Mouse (Mus musculus) embryonic facial prominence, embryonic 15.5 days (tissue): ENCODE results near the gene Tbrg4. TPM values are rescaled to one million over a fixed set of nuclear protein-coding genes. Genes with fewer than 3 reads are reported as not detected.

Experiments used
- ATAC-seq: fragments of 200-750 bp; cut with Nextera tagmentation; 2 replicates; pipeline ENCODE4 v1.8.0; 2017; ENCODE audit warnings: low read depth, moderate TSS enrichment; ENCODE audit not compliant: insufficient number of reproducible peaks, low FRiP score, low TSS enrichment
- H3K27ac ChIP-seq: fragments of 300-500 bp; sonication (generic); replicated peaks from 2 replicates; pipeline ENCODE4 v1.5.1; 2015; ENCODE audit warnings: mild to moderate bottlenecking, inconsistent platforms
- H3K27me3 ChIP-seq: fragments of 300-500 bp; sonication (generic); 2 replicates; pipeline ENCODE4 v1.6.1; 2015; ENCODE audit warnings: inconsistent platforms
- H3K36me3 ChIP-seq: fragments of 300-500 bp; sonication (generic); 2 replicates; pipeline ENCODE4 v1.6.1; 2015; ENCODE audit warnings: mild to moderate bottlenecking, inconsistent platforms
- H3K4me1 ChIP-seq: fragments of 300-500 bp; sonication (generic); 2 replicates; pipeline ENCODE4 v1.6.1; 2015; ENCODE audit warnings: inconsistent platforms
- H3K4me2 ChIP-seq: fragments of 300-500 bp; sonication (generic); replicated peaks from 2 replicates; pipeline ENCODE4 v1.6.1; 2015; ENCODE audit warnings: mild to moderate bottlenecking, inconsistent platforms
- H3K4me3 ChIP-seq: fragments of 300-500 bp; sonication (generic); replicated peaks from 2 replicates; pipeline ENCODE4 v1.5.1; 2015; ENCODE audit warnings: mild to moderate bottlenecking, inconsistent platforms
- H3K9ac ChIP-seq: fragments of 300-500 bp; sonication (generic); 2 replicates; pipeline ENCODE4 v1.6.1; 2015; ENCODE audit warnings: inconsistent platforms
- H3K9me3 ChIP-seq: fragments of 300-500 bp; sonication (generic); replicated peaks from 2 replicates; pipeline ENCODE4 v1.6.1; 2016; ENCODE audit warnings: inconsistent platforms
- WGBS: fragments of 180-500 bp; shearing (Covaris S2); methylation state at CpG from one replicate; pipeline ENCODE4 v1.1.7; 2015; 5-methylcytosine and 5-hydroxymethylcytosine counted together
- polyA plus RNA-seq: library from polyadenylated mRNA; unstranded; fragments of >200 nt; fragmentation: Nextera tagmentation; extraction: Ambion mirVana; gene quantifications from 2 replicates; pipeline ENCODE4 v1.2.1, GENCODE M21; 2015

Tbrg4 gene
- polyA plus RNA-seq, 1 experiment from 2014 or later = 40.4 TPM

DNA sequence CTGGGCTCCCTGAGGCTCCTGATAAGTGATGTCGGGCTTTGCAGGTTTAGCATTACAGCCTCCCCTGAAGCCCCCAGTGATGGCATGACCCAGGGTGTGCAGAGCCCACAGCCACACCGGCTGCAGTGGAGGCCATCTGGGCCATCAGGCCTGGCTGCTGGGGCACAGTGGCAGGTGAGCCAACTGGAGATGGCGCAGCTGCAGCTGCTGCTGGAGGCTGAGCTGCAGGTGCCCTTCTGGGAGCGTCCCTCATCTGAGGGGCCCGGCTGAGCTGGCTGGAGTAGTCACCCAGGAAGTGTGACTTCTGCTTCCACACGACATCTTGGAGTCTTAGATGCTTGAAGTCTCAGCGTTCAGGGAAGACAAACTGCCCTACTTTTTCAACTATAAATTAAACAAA, 24.7 kb upstream of the Tbrg4 start:
- WGBS = 69% methylated on average over 7 of the region's 7 CpGs

DNA sequence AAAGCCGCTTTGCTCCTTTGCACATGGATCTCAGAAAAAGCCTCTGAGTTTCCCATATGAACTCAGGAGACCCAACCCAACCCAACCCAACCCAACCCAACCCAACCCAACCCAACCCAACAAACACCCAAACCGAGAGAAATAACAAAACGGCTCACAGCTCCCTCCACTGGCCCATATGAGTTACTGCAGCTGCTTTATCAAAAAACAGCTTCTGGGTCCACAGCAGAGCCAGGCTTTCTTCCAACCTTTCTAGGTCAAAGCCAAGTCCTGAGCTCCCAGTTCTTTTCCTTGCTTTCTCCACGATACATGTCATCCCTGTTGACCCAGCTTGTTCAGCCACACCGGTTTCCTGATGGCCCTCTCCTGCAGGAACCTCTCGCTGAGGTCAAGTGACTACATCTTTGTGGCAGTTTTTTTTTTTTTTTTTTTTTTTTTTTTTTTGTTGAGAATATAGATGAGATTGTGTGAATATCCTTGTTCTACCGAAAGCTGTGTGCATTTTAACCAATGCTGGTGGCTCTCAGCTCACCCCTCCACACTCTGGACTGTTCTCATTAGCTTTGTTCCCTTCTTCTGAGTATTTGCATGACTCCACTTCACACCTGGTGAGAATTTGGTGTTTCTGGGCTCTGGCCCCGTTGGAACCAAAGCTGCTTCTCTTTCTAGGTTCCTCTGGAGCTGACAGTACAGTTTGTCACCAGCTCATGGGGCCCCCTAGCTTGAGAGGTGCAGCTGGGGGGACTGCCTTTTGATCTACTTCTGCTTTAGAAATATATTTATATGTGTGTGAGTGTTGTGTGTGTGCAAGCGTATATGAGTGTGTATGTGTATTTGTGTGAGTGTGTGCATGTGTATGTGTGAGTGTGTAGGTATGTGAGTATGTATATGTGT, 22.2 kb upstream of the Tbrg4 start:
- no peaks in the 10 kb centered on the region for H3K36me3 ChIP-seq
- H3K9me3 ChIP-seq = no peaks in the 10 kb centered on the region
- H3K4me1 ChIP-seq = no peaks in the 10 kb centered on the region
- WGBS = 60% methylated on average over 9 of the region's 9 CpGs
- no peak overlapping the region for H3K4me2 ChIP-seq
- H3K4me3 ChIP-seq = no peak overlapping the region
- no peaks in the 10 kb centered on the region for H3K27me3 ChIP-seq
- H3K9ac ChIP-seq = no peak overlapping the region
- ATAC-seq = no peak
- H3K27ac ChIP-seq = no peak overlapping the region

More for the DNA sequence above, 24.7 kb upstream of the Tbrg4 start:
- no peaks in the 10 kb centered on the region for H3K36me3 ChIP-seq
- ATAC-seq = no peak
- no peak overlapping the region for H3K4me3 ChIP-seq
- H3K9me3 ChIP-seq = no peaks in the 10 kb centered on the region
- no peaks in the 10 kb centered on the region for H3K4me1 ChIP-seq
- H3K9ac ChIP-seq = no peak overlapping the region
- H3K4me2 ChIP-seq = no peak overlapping the region
- no peaks in the 10 kb centered on the region for H3K27me3 ChIP-seq
- H3K27ac ChIP-seq = no peak overlapping the region

DNA sequence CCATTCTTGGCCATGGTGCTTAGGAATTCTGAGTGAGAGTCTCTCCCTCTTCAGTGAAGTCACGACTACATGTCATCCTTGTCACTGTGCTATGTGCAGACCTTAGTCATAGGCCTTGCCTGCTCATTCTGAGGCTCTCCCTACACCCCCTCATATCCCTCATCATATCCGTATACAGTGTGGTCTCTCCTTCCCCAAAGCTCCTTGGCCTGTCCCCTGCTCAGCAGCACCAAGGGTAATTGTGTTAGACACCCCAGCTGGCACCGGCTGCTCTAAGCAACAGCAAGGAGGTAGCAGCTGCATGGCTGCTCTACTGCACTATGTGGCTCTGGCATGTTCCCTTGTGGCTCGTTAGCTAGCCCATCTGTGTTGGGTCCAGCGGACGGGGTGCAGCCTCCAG, 18.7 kb upstream of the Tbrg4 start:
- no peak for ATAC-seq
- Histone ChIP-seq H3K9me3 (no peaks in the 10 kb centered on the region), H3K36me3 (no peaks in the 10 kb centered on the region), H3K4me3 (no peak overlapping the region), H3K4me2 (no peak overlapping the region), H3K4me1 (no peaks in the 10 kb centered on the region), H3K9ac (no peak overlapping the region), H3K27ac (no peak overlapping the region), H3K27me3 (no peaks in the 10 kb centered on the region)
- WGBS = 75% methylated on average over 6 of the region's 6 CpGs

DNA sequence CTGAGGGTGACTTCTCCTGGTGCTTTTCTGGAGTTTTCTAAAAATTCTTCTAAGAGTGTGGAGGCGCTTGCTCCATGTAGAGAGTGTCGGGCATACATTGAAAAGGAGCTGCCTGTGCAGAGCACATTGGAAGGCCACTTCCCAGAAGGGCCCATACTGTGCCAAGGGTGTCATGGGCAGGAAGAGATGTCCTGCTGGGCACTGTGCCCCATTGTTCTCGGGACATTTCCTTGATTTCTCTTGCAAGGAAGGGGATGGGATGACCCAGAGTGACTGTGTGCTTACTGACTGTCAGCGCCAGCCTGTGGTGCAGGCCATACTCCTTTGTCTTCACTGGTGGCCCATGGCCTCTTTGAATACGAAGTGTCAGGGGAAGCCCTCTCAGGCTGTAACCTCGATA, 13.2 kb upstream of the Tbrg4 start:
- ATAC-seq = no peak
- Histone ChIP-seq H3K4me3 (no peak overlapping the region), H3K4me1 (no peaks in the 10 kb centered on the region), H3K9me3 (no peaks in the 10 kb centered on the region), H3K4me2 (no peak overlapping the region), H3K27me3 (no peaks in the 10 kb centered on the region), H3K27ac (no peak overlapping the region), H3K36me3 (no peaks in the 10 kb centered on the region), H3K9ac (no peak overlapping the region)
- 78% methylated on average over 6 of the region's 6 CpGs for WGBS

DNA sequence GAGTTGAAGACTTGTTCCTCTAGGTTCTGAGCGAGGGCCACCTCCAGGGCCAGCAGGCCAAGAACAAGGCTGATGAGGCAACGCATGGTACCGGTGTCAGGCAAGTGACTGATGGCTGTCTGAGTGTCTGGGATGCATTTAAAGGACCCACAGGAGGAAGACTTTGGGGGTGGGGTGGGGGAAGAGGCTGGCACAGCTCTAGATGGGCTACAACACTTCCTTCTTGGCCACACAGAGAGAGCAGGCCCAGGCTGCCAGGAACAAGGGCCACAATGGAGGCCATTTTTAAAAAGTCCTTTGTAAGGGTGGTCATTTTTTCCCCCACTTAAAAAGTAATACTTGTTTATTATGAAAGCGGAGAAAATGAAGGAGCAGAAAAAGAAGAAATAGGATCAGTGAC, 12.7 kb upstream of the Tbrg4 start, which contains the start of gene Wap:
Gene Wap (minus strand): TSS at position 101 of the 400 bp plus-strand sequence.
- H3K9me3 ChIP-seq = no peaks in the 10 kb centered on the region
- no peaks in the 10 kb centered on the region for H3K36me3 ChIP-seq
- no peaks in the 10 kb centered on the region for H3K27me3 ChIP-seq
- H3K4me1 ChIP-seq = no peaks in the 10 kb centered on the region
- WGBS = 89% methylated on average over 4 of the region's 4 CpGs
- H3K4me3 ChIP-seq = no peak within 1 kb of the TSS
- no peak within 1 kb of the TSS for H3K4me2 ChIP-seq
- no peak within 1 kb of the TSS for H3K9ac ChIP-seq
- no peak for ATAC-seq
- H3K27ac ChIP-seq = no peak within 1 kb of the TSS

DNA sequence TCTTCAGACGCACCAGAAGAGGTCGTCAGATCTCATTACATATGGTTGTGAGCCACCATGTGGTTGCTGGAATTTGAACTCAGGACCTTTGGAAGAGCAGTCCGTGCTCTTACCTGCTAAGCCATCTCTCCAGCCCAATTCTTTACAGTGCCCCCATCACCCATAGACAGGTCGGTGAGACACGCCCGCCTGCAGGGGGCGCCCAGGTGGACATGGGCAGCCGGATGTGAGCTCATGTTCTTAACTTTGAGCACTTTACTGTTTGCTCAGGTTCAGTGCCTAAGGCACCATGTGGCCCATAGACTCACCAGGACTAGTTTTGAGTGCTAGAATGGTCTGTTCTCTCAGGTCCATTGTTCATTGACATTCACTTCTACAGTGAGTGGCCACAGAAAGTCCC, 10.3 kb upstream of the Tbrg4 start:
- no peaks in the 10 kb centered on the region for H3K27me3 ChIP-seq
- 75% methylated on average over 8 of the region's 8 CpGs for WGBS
- H3K4me3 ChIP-seq = no peak overlapping the region
- no peak overlapping the region for H3K9ac ChIP-seq
- no peak for ATAC-seq
- no peak overlapping the region for H3K27ac ChIP-seq
- H3K36me3 ChIP-seq = no peaks in the 10 kb centered on the region
- H3K4me2 ChIP-seq = no peak overlapping the region
- no peaks in the 10 kb centered on the region for H3K9me3 ChIP-seq
- no peaks in the 10 kb centered on the region for H3K4me1 ChIP-seq

DNA sequence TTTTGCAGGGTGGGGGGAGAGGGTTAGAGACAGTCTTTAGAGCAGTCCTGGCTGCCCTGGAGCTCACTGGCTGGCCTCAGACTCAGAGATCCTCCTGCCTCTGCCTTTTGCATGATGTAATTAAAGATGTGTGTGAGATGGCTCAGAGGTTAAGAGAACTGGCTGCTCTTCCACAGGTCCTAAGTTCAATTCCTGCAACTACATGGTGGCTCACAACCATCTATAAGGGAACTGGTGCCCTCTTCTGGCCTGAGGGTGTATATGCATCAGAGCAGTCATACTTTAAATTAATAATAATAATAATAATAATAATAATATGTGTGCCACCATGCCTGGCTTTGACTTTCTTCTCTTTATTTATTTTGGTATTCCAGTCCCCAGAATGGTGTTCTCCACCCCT, 3.8 kb upstream of the Tbrg4 start:
- no peaks in the 10 kb centered on the region for H3K9me3 ChIP-seq
- no peak for ATAC-seq
- no peaks in the 10 kb centered on the region for H3K27me3 ChIP-seq
- no peak overlapping the region for H3K4me3 ChIP-seq
- no peak overlapping the region for H3K27ac ChIP-seq
- no peaks in the 10 kb centered on the region for H3K36me3 ChIP-seq
- no peak overlapping the region for H3K9ac ChIP-seq
- H3K4me2 ChIP-seq = no peak overlapping the region
- peaks cover 10% of the 10 kb centered on the region for H3K4me1 ChIP-seq

DNA sequence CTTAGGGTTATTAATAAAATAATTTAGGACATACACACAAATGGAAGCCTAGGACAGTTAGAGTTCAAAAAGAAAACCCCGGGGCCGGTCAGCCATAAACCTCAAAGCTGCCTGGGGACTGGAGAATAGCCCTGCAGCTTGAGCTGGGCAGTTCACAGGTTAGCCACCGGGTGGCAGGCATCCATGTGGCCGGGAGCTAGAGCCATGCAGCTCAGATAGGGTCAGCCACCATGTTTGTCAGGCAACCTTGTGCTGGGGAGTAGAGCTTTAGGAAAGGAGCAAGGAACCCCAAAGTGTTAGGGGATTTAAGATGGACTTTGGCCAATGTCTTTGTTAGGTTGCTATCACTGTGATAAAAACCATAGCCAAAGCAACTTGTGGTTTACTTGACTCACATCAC, 2.7 kb upstream of the Tbrg4 start:
- Histone ChIP-seq H3K27ac (no peak overlapping the region), H3K4me3 (no peak overlapping the region), H3K27me3 (no peaks in the 10 kb centered on the region), H3K36me3 (peaks cover 5% of the 10 kb centered on the region), H3K4me1 (peaks cover 20% of the 10 kb centered on the region), H3K4me2 (no peak overlapping the region), H3K9me3 (no peaks in the 10 kb centered on the region), H3K9ac (no peak overlapping the region)
- 28% methylated on average over 4 of the region's 4 CpGs for WGBS
- no peak for ATAC-seq

DNA sequence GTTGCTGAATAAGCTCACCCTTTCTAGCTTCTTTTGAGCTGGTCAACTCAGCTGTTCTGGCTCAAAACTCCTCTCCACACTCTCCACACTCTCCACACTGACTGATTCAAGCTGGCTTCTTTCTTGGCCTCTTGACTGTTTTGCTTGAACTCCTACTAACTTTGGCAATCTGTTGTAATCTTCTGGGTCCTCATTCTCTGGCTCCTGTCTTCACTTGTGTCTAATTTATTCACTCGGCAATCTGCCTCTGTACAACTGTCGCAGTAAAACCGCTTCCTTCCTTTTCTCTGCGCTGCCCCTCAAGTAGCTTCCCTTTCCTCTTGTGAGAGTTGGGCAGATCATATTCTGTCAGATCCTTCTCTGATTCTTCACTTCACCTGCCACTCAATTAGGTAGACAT, 1.9 kb upstream of the Tbrg4 start:
- Histone ChIP-seq H3K27ac (no peak overlapping the region), H3K4me2 (no peak overlapping the region), H3K9me3 (no peaks in the 10 kb centered on the region), H3K27me3 (no peaks in the 10 kb centered on the region), H3K36me3 (peaks cover 13% of the 10 kb centered on the region), H3K4me1 (peaks cover 24% of the 10 kb centered on the region), H3K9ac (no peak overlapping the region), H3K4me3 (no peak overlapping the region)
- whole genome bisulfite sequencing = 81% methylated on average over 4 of the region's 4 CpGs
- ATAC-seq = no peak

DNA sequence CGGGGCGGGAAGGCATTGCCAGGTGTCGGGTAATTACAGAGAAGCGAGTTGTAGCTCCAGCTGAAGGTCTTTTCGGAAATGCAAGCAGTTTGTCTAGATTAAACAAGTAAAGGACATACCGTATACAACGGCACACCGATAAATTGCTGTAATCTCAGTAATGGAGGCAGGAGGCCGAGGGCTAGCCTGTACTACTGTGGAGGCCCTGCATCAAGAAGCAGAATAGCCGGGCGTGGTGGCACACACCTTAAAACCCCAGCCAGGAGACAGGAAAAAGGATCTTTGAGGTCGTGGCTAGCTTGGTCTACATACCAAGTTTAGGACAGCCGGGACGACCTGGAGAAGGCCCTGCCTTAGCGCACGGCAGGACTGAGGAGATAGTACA, 513 bp upstream of the Tbrg4 start:
- peak overlapping the region; percentile 71 for H3K9ac ChIP-seq
- H3K4me2 ChIP-seq = peak overlapping the region; percentile 85
- no peaks in the 10 kb centered on the region for H3K27me3 ChIP-seq
- H3K4me3 ChIP-seq = peak overlapping the region; percentile 88
- peaks cover 24% of the 10 kb centered on the region for H3K4me1 ChIP-seq
- no peak for ATAC-seq
- no peaks in the 10 kb centered on the region for H3K9me3 ChIP-seq
- H3K27ac ChIP-seq = peak overlapping the region; percentile 91
- peaks cover 26% of the 10 kb centered on the region for H3K36me3 ChIP-seq
- WGBS = 14% methylated on average over 16 of the region's 16 CpGs

DNA sequence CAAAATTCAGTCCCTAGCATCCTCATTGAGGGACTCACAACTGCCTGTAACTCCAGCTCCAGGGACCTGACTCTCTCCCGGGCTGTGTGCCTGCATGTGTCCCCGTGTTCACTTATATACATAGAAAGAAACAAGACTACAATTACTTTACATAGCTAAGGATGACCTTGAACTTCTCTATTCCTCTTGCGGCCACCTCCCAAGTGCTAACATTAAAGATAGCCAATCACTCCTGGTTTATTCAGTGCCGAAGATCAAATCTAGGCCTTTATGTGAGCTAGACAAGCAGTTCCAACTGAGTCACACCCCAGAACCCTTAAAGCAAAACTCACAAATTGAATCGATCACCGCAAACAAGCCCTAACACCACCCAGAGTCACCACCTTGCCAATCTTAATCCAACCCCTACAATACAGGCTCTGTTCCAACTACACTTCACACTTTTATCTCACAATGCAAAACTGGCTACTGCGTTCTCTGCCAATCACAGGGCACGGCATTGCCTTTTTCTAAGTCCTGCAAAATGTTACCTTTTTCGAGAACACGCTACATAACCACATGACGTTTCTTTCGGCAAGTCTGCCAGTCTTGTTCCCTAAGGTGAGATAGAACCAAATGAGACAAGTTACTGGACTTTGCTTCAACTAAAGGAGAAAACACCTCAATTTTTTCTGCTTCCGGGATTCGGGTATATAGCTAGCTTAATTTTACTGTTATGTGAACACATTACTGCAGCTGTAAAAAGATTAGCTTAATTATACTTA, 1.1 kb downstream of the Tbrg4 start:
- H3K4me3 ChIP-seq = peak overlapping the region; percentile 88
- 64% methylated on average over 14 of the region's 14 CpGs for WGBS
- peak overlapping the region; percentile 85 for H3K4me2 ChIP-seq

More for the DNA sequence above, 1.1 kb downstream of the Tbrg4 start:
- peaks cover 42% of the 10 kb centered on the region for H3K36me3 ChIP-seq
- H3K9me3 ChIP-seq = no peaks in the 10 kb centered on the region
- peaks cover 24% of the 10 kb centered on the region for H3K4me1 ChIP-seq
- H3K9ac ChIP-seq = peak overlapping the region; percentile 23; the same call in 1 of the 2 replicates
- no peak for ATAC-seq
- H3K27ac ChIP-seq = no peak overlapping the region
- H3K27me3 ChIP-seq = no peaks in the 10 kb centered on the region
